Mouse (Mus musculus) neural tube, embryonic 10.5 days (tissue): ENCODE measurements at regions not wholly inside any gene's neighbourhood (a gene's known extent, or its start where the extent isn't known, plus 50 kb on each side); places are given as distances from the start of the nearest gene placed in this dataset.
"Not testable (repeated sequence)": the region's sequence is repeated elsewhere in the genome, so short reads cannot be mapped to it uniquely, and the experiment has no call there.

Source experiments
- DNase-seq: peaks from one replicate; pipeline ENCODE4 v3.0.0-alpha.2; 2017; ENCODE audit warnings: low spot score; ENCODE audit errors: extremely low spot score

DNA sequence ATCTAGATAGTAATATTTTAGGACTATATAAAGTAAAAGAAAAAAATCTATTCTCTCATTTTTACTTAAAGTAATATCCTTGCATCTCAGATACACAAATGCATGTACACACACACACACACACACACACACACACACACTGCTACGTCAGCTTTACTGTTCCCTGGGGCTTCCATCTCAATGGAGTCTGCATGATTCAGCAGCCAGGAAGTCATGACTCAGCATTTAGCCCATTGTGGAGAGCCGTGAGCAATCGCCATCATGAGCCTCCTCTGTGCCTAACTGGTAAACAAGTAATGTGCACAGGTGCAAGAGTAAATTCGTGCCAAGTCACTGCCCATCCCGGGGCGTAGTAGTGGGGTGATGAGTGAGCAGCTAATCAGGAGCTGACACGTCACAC is 120.3 kb upstream of the Rgma start:
- not testable (repeated sequence) for DNase-seq

DNA sequence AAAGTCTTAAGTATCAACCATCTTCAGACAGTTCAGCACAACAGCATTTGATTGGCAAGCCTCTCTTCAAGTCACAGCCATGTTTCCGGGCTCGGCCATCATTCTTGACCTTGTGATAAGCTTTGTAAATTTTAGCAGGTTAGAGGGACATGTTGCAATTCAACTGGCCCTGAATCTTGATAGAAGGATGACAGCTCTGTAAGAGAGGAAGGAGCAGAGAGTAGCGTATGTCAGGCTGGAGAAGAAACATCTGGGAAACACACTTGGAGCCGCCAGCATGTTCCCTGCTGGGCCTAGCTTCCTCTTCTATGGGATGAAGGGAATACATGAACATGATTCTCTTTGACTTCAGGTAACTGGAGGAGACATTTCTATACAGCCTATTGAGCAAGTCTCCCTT is 115.2 kb upstream of the Rgma start:
- no peak for DNase-seq

DNA sequence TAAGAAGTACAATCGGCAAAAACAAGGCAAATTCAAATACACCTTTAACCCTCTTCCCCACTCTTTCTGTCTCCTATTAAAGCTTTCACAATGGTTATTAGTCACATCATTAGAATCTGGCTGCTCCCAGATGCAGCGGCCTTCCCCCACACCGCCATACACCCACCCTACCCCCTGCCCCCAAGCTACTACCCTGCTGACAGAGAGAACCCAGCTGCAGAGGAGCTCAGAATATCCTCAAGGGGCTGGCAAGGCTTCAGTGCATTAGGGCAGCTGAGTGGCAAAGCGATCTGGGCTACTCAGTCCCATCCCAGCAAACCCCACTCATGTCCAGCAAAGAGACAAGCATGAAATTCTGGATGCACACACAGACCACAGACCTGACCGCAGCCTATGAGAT is 113.6 kb upstream of the Rgma start:
- no peak for DNase-seq

DNA sequence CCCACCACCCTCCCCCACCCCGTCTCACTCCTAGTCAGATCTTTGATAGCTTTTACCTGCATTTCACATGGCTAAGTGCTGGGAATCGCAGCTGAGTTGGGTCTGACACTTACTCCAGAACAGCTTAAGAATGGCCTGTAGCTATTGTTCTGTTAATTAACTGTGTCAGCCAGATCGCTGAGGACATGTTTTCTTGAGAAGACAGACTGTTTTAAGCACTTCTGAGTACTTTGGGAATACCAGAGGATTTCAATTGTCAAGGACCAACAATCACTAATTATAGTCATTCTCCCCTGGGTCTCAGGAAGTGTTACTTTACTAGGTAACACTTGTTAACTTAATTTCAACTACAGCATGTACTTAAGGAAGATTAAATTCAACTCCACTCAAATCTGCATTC is 112.8 kb upstream of the Rgma start:
- DNase-seq, result no peak

- no peak for DNase-seq
Measured at GRCm38 (mm10) chr7:73269626-73270025, 105.7 kb upstream of the Rgma start.

- DNase-seq, result no peak
Measured at GRCm38 (mm10) chr7:73272787-73273186, 102.5 kb upstream of the Rgma start.

DNA sequence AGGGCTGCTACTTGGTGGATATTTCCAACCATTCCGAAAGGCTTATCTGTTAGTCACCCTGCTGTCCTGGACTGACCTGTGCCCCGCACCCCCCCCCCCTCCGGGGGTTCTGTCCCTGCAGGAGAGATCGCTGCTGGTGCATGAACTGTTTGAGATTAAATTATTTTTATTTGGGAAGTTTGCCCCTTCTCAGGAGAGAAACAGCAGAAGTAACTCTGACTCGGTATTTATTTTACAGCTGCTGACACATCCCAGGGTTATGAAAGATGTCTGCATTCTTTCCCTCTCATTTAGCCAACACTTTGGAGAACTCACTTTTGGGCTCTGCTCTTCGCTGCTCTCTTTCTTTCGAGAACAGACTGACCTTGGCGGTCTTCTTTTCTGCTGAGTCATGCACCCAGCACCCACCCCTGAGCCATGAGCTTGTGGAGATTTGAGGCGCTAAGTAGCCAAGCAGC is 99.5 kb upstream of the Rgma start:
- no peak for DNase-seq

- no peak for DNase-seq
Measured at GRCm38 (mm10) chr7:73278616-73279015, 96.7 kb upstream of the Rgma start.

GRCm38 (mm10) chr7:73279936-73280445 is 95.3 kb upstream of the Rgma start:
- no peak for DNase-seq

- no peak for DNase-seq
Measured at GRCm38 (mm10) chr7:73286244-73286643, 89.1 kb upstream of the Rgma start.

GRCm38 (mm10) chr7:73293337-73293736 is 82.0 kb upstream of the Rgma start:
- peak; percentile 24 for DNase-seq

- no peak for DNase-seq
Measured at GRCm38 (mm10) chr7:73294399-73294798, 80.9 kb upstream of the Rgma start.

DNA sequence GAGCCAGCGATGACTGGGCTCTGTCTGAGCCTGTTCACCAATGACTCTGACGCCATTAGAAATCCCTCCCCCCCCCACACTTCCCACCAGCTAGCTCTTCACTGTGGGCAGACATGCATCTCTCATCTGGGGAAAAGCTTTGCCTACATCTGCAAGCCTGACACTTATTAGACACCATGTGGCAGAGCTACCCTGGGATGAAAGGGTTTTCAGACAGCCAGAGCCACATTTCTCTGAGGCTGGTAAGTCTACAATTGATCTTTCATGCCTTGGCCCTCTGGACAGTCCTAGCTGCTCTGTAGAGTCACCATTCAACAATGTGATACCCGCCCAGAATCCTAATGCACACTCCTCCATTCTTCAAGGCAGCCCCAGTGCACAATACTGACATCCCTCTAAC is 72.8 kb upstream of the Rgma start:
- peak; percentile 32 for DNase-seq

- no peak for DNase-seq
Measured at GRCm38 (mm10) chr7:73303818-73304217, 71.5 kb upstream of the Rgma start.

DNA sequence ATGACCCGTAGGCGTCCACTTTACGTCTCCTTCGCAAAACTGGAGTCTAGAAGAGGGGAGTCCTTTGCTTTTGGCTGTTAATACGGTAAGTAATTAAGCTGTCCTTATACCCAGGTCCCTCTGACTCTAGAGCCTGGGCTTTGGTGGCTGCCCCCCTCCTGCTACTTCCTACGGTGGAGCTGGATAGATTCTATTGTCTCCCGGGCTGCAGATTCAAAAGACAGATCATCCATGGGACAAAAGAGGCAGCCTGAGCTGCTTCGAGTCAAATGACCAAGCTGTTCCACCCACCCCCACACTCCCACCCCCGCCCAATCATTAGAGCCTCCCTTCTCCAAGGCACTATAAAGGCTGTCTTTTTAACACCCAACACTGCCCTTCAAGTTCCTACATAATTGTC is 70.5 kb upstream of the Rgma start:
- peak; percentile 44 for DNase-seq

- peak; percentile 32 for DNase-seq
Measured at GRCm38 (mm10) chr7:73305286-73305975, 69.9 kb upstream of the Rgma start.

DNA sequence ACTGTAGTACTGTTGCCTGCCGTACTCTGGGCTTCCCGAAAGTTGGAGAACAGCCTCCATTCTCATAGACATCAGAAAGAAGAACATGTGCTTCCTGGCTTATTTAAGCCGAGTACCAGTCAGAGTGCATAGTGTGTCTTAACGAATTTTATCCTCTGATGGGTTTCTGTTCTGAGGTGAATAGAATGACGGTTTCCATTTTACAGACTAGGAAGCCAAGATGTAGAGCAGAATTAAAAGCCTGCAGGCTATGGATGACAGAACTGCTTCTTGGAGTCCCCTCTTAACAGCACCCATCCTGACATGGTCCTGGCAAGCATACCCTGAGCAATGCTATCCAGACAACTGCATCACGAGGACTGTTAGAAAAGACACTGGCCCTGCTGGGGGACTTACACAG is 69.0 kb upstream of the Rgma start:
- no peak for DNase-seq

GRCm38 (mm10) chr7:73306728-73307127 is 68.6 kb upstream of the Rgma start:
- DNase-seq, result peak; percentile 37

GRCm38 (mm10) chr7:73307586-73308490 is 67.5 kb upstream of the Rgma start:
- peak; percentile 55 for DNase-seq

DNA sequence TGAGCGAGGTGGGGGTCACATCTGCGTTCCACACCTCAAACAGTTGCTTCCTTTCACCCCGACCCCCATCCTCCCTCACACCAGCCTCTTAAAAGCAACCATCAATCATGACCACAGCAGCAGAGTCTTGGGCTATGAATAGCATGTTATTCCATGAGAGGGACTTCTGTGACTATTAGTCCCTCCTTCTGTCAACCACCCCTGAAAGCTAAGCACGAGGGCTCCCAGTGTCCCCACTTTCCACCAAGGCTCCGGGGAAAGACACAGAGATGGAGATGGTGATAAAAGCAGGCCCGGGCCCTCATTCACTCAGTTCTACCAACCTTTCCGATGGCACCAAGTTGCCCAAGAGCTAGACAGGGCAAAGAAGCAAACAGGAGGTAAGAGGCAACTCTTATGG is 66.3 kb upstream of the Rgma start:
- DNase-seq, result peak; percentile 43

DNA sequence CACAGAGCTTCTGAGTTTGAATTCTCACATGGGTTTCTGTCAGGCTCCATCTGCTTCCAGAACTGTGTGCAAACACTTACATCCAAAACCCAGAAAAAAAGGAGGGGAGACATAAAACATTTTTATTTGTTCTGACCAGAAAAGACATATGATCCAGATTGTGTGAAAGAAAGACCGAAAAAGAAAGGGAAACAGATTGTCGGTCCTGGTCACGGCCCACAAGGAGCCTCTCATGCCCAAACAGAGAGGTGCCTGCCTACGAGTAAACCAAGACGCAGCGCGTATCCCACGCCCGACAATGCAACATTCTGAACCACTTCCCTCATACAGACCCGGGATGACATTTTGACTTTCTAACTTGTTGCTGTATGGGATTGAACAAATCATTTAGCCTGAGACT is 65.3 kb upstream of the Rgma start:
- no peak for DNase-seq

- no peak for DNase-seq
Measured at GRCm38 (mm10) chr7:73310581-73311136, 64.7 kb upstream of the Rgma start.
